Mouse (Mus musculus): ENCODE results near the gene Acot5.
"Not testable (repeated sequence)": the region's sequence is repeated elsewhere in the genome, so short reads cannot be mapped to it uniquely, and the experiment has no call there.

Acot5 gene

GRCm38 (mm10) chr12:84063228-84063627 lies 5.9 kb upstream of the Acot5 start:
- DNase-seq: peak in 1 of 2 experiments; percentile 61

- no peak for DNase-seq
Measured at GRCm38 (mm10) chr12:84063833-84064232, 5.3 kb upstream of the Acot5 start.

- DNase-seq: no peak
Measured at GRCm38 (mm10) chr12:84064621-84065020, 4.5 kb upstream of the Acot5 start.

- no peak for DNase-seq
Measured at GRCm38 (mm10) chr12:84067752-84068151, 1.4 kb upstream of the Acot5 start.

GRCm38 (mm10) chr12:84068296-84068695 lies 829 bp upstream of the Acot5 start:
- no peak for DNase-seq

- peak; percentile 50 to 58 for DNase-seq
Measured at GRCm38 (mm10) chr12:84069582-84069981, 457 bp downstream of the Acot5 start.

GRCm38 (mm10) chr12:84071696-84072095 lies 2.6 kb downstream of the Acot5 start:
- no peak for DNase-seq

GRCm38 (mm10) chr12:84077371-84077990 lies 8.4 kb downstream of the Acot5 start:
- DNase-seq: no peak

- DNase-seq: no peak
Measured at GRCm38 (mm10) chr12:84083842-84084241, 14.7 kb downstream of the Acot5 start.

- no peak for DNase-seq
Measured at GRCm38 (mm10) chr12:84084581-84084980, 15.5 kb downstream of the Acot5 start.

GRCm38 (mm10) chr12:84094666-84095065 lies 25.5 kb downstream of the Acot5 start:
- not testable (repeated sequence) for DNase-seq

- no peak for DNase-seq
Measured at GRCm38 (mm10) chr12:84099605-84100004, 30.5 kb downstream of the Acot5 start.

GRCm38 (mm10) chr12:84100071-84100470 lies 30.9 kb downstream of the Acot5 start:
- DNase-seq: no peak

GRCm38 (mm10) chr12:84100604-84101492 lies 31.7 kb downstream of the Acot5 start, which contains the start of gene Acot6:
Acot6 (plus strand) TSS chr12:84100654.
- DNase-seq: peak; percentile 52 to 60

- no peak for DNase-seq
Measured at GRCm38 (mm10) chr12:84101493-84101845, 32.3 kb downstream of the Acot5 start.

GRCm38 (mm10) chr12:84107012-84107411 lies 37.9 kb downstream of the Acot5 start:
- no peak for DNase-seq

- DNase-seq: no peak
Measured at GRCm38 (mm10) chr12:84107692-84108091, 38.6 kb downstream of the Acot5 start.

- DNase-seq: no peak
Measured at GRCm38 (mm10) chr12:84109924-84110323, 40.8 kb downstream of the Acot5 start.

- DNase-seq: no peak
Measured at GRCm38 (mm10) chr12:84110814-84111213, 41.7 kb downstream of the Acot5 start.

- DNase-seq: no peak
Measured at GRCm38 (mm10) chr12:84113676-84114075, 44.6 kb downstream of the Acot5 start.

GRCm38 (mm10) chr12:84114153-84114994 lies 45.2 kb downstream of the Acot5 start, which contains the start of gene Dnal1:
Dnal1 (plus strand) TSS chr12:84114366.
- DNase-seq: peak; percentile 92

- DNase-seq: no peak
Measured at GRCm38 (mm10) chr12:84119584-84119983, 50.5 kb downstream of the Acot5 start.

Data from cerebellum, postnatal 14 days (tissue).